Mouse (Mus musculus) limb, embryonic 12.5 days (tissue): ENCODE measurements at regions not wholly inside any gene's neighbourhood (a gene's known extent, or its start where the extent isn't known, plus 50 kb on each side); places are given as distances from the start of the nearest gene placed in this dataset.
A peak's percentile ranks its signal among the peaks of the same experiment; 100 is the strongest.

Experiments
- ATAC-seq: fragments of 200-750 bp; cut with Nextera tagmentation; 2 replicates; pipeline ENCODE4 v1.8.0; 2017; ENCODE audit warnings: low read depth, moderate TSS enrichment; ENCODE audit not compliant: insufficient number of reproducible peaks, insufficient read depth, low FRiP score, low TSS enrichment
- H3K27ac ChIP-seq: fragments of 300-500 bp; sonication (generic); 2 replicates; pipeline ENCODE4 v1.5.1; 2016; ENCODE audit warnings: mild to moderate bottlenecking, moderate library complexity
- H3K27me3 ChIP-seq: fragments of 300-500 bp; sonication (generic); 2 replicates; pipeline ENCODE4 v1.6.1; 2016; ENCODE audit warnings: mild to moderate bottlenecking, moderate library complexity
- H3K36me3 ChIP-seq: fragments of 300-500 bp; sonication (generic); 2 replicates; pipeline ENCODE4 v1.6.1; 2016; ENCODE audit warnings: mild to moderate bottlenecking, moderate library complexity
- H3K4me1 ChIP-seq: fragments of 300-500 bp; sonication (generic); replicated peaks from 2 replicates; pipeline ENCODE4 v1.6.1; 2016
- H3K4me2 ChIP-seq: fragments of 300-500 bp; sonication (generic); 2 replicates; pipeline ENCODE4 v1.6.1; 2016; ENCODE audit warnings: mild to moderate bottlenecking, moderate library complexity
- H3K4me3 ChIP-seq: fragments of 300-500 bp; sonication (generic); replicated peaks from 2 replicates; pipeline ENCODE4 v1.5.1; 2016; ENCODE audit warnings: mild to moderate bottlenecking
- H3K9ac ChIP-seq: fragments of 300-500 bp; sonication (generic); replicated peaks from 2 replicates; pipeline ENCODE4 v1.6.1; 2016; ENCODE audit warnings: mild to moderate bottlenecking, moderate library complexity
- H3K9me3 ChIP-seq: fragments of 300-500 bp; sonication (generic); 2 replicates; pipeline ENCODE4 v1.6.1; 2016; ENCODE audit warnings: mild to moderate bottlenecking, moderate library complexity
- WGBS: fragments of 180-500 bp; shearing (Covaris S2); methylation state at CpG from one replicate; pipeline ENCODE4 v1.1.7; 2016; 5-methylcytosine and 5-hydroxymethylcytosine counted together

DNA sequence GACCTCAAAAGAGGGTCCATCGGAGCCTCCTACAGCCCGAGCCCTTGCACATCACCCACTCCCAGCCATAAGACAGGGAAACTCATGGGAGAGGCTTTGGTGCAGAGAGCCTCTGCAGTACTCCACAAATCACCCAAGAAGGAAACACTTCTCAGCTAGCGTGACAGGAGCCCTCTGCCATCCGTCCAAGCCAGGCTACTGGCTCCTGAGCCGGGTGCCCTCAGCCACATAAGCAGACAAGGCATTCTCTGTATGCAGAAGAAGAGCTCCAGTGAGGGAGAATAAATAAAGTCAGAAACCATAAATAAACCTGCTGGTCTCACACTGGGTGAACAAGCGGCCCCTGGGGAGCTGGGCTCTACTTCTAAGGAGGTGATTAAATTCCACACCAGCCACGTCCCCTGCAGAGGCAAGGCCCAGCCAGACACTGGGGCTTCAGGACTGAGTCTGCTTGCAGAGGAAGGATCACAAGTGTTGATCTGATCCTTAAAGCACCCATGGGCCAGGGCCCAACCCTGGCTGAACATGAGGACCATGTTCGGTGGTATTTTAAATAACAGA lies 243.0 kb upstream of the Mocs1 start:
- no peak overlapping the region for H3K27ac ChIP-seq
- WGBS, result 47% methylated on average over 8 of the region's 8 CpGs
- ATAC-seq, result no peak
- H3K36me3 ChIP-seq, result no peaks in the 10 kb centered on the region
- H3K9ac ChIP-seq, result no peak overlapping the region
- H3K9me3 ChIP-seq, result no peaks in the 10 kb centered on the region
- 0 out of 2 replicates have a peak, but pooled peaks cover 4% of the 10 kb centered on the region for H3K4me1 ChIP-seq
- peaks cover 14% of the 10 kb centered on the region for H3K27me3 ChIP-seq
- no peak overlapping the region for H3K4me3 ChIP-seq
- no peak overlapping the region for H3K4me2 ChIP-seq

DNA sequence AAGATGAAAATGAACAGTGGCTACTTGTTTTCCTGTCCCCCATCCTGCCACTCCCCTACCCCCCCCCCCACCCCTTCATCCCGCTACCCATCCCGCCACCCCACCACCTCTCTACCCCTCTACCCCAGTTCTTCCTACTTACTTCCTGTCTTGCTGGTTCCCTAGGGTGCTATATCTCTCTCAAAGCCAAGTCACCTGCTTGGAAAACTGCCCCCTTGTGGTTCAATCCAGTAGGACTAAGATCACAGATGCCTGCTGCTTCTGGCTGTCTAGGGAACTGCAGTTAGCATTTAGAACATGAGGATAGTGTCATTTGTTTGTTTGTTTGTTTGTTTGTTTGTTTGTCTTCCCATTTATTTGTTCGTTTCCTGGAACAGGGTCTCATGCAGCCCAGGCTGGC lies 238.4 kb upstream of the Mocs1 start:
- H3K27ac ChIP-seq, result no peak overlapping the region
- 50% methylated on average over 3 of the region's 3 CpGs for WGBS
- no peak for ATAC-seq
- H3K36me3 ChIP-seq, result no peaks in the 10 kb centered on the region
- H3K9me3 ChIP-seq, result 0 out of 2 replicates have a peak, but pooled peaks cover 11% of the 10 kb centered on the region
- 0 out of 2 replicates have a peak, but pooled peaks cover 4% of the 10 kb centered on the region for H3K4me1 ChIP-seq
- H3K27me3 ChIP-seq, result no peaks in the 10 kb centered on the region
- H3K9ac ChIP-seq, result no peak overlapping the region
- H3K4me2 ChIP-seq, result no peak overlapping the region
- no peak overlapping the region for H3K4me3 ChIP-seq

DNA sequence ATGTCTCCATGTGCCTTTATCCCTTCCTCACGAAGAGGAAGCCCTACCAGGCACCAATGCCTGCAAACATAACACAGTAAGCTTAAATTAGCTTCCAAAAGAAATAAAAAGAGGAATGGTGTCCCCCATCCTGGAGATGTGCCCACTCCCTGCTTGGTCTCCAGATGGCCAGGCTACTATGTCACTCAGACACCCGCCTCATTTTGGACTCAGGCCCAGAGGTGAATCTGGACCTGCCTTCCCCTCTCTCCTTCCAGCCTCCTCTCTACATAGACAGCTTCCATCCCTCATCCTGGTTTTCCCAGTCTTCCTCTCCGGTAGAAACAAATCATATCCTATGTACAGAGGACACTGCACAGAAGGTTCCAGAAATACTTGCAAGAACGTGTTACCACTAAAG lies 237.8 kb upstream of the Mocs1 start:
- no peak overlapping the region for H3K4me3 ChIP-seq
- no peaks in the 10 kb centered on the region for H3K27me3 ChIP-seq
- no peak overlapping the region for H3K27ac ChIP-seq
- H3K9me3 ChIP-seq, result 0 out of 2 replicates have a peak, but pooled peaks cover 12% of the 10 kb centered on the region
- H3K4me1 ChIP-seq, result 0 out of 2 replicates have a peak, but pooled peaks cover 3% of the 10 kb centered on the region
- no peak for ATAC-seq
- no peak overlapping the region for H3K4me2 ChIP-seq
- H3K36me3 ChIP-seq, result no peaks in the 10 kb centered on the region
- 79% methylated on average over 4 of the region's 4 CpGs for WGBS
- H3K9ac ChIP-seq, result no peak overlapping the region

DNA sequence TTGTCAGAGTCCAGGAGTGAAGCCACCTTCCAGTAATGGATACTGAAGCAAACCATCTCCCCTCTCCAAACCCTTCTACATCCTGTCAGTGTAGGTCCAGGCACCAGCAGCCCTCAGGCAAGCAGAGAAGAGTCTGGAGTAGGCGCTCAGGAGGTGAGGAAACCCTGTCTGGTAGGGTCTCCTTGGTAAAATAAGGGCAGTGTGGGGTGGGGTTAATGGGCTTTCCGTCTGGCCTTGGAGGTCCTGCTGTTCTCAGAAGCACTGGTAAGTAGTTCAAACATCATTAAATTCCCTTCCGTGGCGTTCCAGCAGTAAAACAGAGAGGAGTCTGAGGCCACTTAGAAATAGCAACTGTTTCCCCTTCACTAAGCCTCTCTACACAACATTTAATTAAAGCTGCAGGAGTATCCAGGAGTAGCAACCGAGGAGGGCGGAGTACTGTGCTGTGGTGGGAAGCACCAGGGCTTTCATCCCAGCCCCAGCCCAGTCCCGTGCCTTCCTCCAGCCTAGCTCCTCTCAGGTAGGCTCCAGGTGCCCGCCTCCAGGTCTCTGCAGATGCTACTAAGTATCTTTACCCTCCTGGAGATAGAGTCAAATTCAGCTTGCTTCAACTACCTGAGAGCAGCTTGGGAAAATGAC lies 232.0 kb upstream of the Mocs1 start:
- H3K4me3 ChIP-seq, result no peak overlapping the region
- peaks cover 16% of the 10 kb centered on the region for H3K4me1 ChIP-seq
- no peaks in the 10 kb centered on the region for H3K36me3 ChIP-seq
- peak overlapping the region; percentile 69 for H3K27ac ChIP-seq
- no peak overlapping the region for H3K4me2 ChIP-seq
- peaks cover 15% of the 10 kb centered on the region; the same call in 1 of the 2 replicates for H3K9me3 ChIP-seq
- ATAC-seq, result peak; percentile 76
- no peaks in the 10 kb centered on the region for H3K27me3 ChIP-seq
- H3K9ac ChIP-seq, result no peak overlapping the region
- 25% methylated on average over 8 of the region's 8 CpGs for WGBS

DNA sequence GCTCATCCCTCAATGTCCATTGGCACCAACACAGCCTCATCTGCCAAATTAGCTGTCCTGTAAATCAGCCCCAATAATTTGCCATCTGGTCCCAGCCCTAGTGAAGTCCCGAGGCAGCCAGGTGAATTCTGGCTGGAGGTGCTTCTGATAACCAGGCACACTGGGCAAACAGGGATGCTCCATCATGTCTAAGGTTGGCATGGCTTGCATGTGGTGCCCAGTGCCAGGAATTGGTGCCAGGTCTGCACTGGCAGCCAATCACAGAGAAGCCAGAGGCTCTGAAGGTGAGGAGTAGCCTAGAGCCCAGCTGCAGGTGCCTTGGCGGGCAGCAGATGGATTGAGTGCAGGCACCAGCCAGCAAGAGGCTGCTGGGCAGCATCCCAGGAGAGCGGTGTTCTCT lies 226.7 kb upstream of the Mocs1 start:
- Histone ChIP-seq H3K36me3 (no peaks in the 10 kb centered on the region), H3K27ac (no peak overlapping the region), H3K4me2 (no peak overlapping the region), H3K9me3 (peaks cover 3% of the 10 kb centered on the region; the same call in 1 of the 2 replicates), H3K4me3 (no peak overlapping the region), H3K9ac (no peak overlapping the region), H3K27me3 (no peaks in the 10 kb centered on the region), H3K4me1 (peaks cover 15% of the 10 kb centered on the region)
- ATAC-seq, result no peak
- WGBS, result 90% methylated on average over 3 of the region's 3 CpGs

DNA sequence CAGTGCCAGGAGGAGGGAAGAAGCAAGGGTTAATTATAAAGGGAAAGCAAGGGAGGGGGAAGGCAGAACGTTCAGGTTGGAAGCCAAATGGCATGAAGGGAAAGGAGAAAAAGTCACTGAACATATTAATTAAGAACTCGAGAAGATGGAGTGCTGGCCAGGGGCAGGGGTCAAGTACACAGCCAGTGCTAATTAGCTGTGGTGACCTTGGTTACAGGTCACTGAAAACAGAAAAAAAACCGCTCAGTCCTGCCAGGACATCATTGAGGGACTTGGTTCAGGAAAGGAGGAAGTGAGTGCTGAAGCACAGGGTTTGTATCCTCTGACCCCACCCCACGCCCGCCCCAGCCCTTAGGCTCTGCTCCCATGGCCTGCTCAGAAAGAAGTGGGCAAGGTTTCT lies 223.1 kb upstream of the Mocs1 start:
- no peaks in the 10 kb centered on the region for H3K27me3 ChIP-seq
- no peaks in the 10 kb centered on the region for H3K36me3 ChIP-seq
- H3K27ac ChIP-seq, result no peak overlapping the region
- 0 out of 2 replicates have a peak, but pooled peaks cover 3% of the 10 kb centered on the region for H3K9me3 ChIP-seq
- H3K4me3 ChIP-seq, result no peak overlapping the region
- no peak overlapping the region for H3K9ac ChIP-seq
- WGBS, result 16% methylated on average over 5 of the region's 5 CpGs
- no peak overlapping the region for H3K4me2 ChIP-seq
- peaks cover 14% of the 10 kb centered on the region for H3K4me1 ChIP-seq
- no peak for ATAC-seq

DNA sequence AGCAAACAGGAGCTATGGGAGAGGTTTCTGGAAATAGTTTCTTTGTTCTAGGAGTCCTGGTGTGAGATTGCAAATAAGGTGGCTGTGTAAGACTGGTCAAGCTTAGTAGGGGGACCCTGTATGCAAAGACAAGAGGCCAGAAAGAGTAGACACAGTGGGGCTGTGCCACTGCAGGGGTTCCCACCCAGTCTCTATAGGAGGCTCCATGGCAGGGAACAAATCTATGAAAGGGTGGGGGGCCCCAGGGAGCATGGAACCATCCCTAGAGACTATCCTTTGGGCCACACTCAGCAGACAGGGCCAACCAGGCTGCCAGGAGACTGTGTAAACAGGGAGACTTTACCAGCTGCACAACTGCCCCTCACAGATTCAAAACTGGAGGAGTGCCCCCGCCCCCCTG lies 222.6 kb upstream of the Mocs1 start:
- H3K27ac ChIP-seq, result no peak overlapping the region
- WGBS, result 72% methylated on average over 1 of the region's 1 CpGs
- H3K4me3 ChIP-seq, result no peak overlapping the region
- no peaks in the 10 kb centered on the region for H3K27me3 ChIP-seq
- ATAC-seq, result peak; percentile 52; the same call in 1 of the 2 replicates
- H3K4me2 ChIP-seq, result no peak overlapping the region
- H3K9ac ChIP-seq, result 0 out of 2 replicates have a peak overlapping the region, but pooled peaks have one; percentile 0
- H3K4me1 ChIP-seq, result peaks cover 14% of the 10 kb centered on the region
- H3K9me3 ChIP-seq, result no peaks in the 10 kb centered on the region
- H3K36me3 ChIP-seq, result no peaks in the 10 kb centered on the region

DNA sequence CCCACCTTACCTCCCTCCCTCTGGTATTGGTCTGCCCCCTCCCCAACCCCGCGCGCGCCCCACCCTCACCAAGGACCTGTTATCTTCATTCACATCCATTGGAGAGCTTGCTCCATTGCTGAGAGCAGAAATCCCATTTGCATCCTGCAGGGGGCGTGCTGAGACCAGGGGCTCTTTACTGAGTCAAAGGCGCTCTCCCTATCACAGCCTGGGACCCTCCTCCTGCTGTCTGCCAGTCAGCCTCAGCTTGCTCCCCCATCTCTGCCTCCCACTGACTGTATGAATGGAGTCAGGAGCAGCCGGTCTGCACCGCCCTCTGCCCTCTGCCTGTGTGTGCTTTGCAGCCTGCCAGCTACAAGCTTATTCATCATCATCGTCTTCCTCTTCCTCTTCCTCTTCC lies 221.5 kb upstream of the Mocs1 start:
- Histone ChIP-seq H3K27me3 (no peaks in the 10 kb centered on the region), H3K9ac (no peak overlapping the region), H3K36me3 (no peaks in the 10 kb centered on the region), H3K4me3 (no peak overlapping the region), H3K9me3 (no peaks in the 10 kb centered on the region), H3K4me1 (peaks cover 14% of the 10 kb centered on the region), H3K27ac (no peak overlapping the region), H3K4me2 (no peak overlapping the region)
- WGBS, result 49% methylated on average over 9 of the region's 9 CpGs
- ATAC-seq, result no peak

DNA sequence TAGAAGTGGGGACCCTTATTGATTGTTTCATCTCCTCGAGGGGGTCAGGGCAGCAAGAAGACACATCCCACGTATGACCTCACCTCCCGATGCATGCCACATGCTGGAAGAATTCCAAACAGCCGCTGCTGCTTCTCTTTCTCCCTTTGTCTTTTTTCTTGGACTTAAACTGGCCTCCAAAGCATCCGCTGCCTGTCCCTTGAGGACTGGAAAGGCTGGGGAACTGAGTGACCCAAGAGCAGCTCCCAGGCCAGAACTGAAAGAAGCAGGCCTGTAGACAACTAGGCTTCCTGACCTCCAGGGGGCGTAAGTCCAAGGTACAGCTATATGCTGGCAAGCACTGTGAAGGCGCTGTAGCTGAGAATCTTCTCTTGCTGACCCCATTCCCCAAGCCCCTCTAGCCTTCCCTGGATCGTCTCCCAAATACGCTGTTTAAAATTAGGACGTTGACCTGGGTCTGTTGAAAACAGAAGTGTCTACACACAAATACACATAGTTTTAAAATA lies 219.8 kb upstream of the Mocs1 start:
- Histone ChIP-seq H3K9me3 (no peaks in the 10 kb centered on the region), H3K4me3 (no peak overlapping the region), H3K27me3 (no peaks in the 10 kb centered on the region; the same call in 1 of the 2 replicates), H3K9ac (no peak overlapping the region), H3K4me2 (no peak overlapping the region), H3K4me1 (peaks cover 14% of the 10 kb centered on the region), H3K36me3 (no peaks in the 10 kb centered on the region), H3K27ac (no peak overlapping the region)
- WGBS, result 81% methylated on average over 10 of the region's 10 CpGs
- no peak for ATAC-seq

DNA sequence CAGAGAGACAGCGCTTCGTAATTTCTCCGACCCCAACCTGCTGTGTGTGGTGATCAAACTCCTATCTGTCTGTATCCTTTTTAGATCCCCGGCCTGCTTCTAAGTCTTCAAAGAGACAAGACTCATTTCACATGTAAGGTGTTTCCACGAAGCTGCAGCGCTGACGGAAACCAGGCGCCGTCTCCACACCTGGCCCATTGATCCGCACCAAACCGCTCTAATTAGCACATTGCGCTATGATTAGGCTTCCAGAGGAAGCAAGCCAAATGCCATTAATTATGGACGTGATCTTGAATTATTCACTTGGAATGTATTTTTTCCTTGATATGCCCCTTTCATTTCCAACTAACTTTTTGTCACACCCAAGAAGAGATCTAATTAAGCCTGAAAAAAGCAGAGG lies 215.2 kb upstream of the Mocs1 start:
- H3K4me2 ChIP-seq, result no peak overlapping the region
- H3K4me1 ChIP-seq, result no peaks in the 10 kb centered on the region; the same call in 1 of the 2 replicates
- no peak overlapping the region for H3K9ac ChIP-seq
- 53% methylated on average over 13 of the region's 13 CpGs for WGBS
- no peak overlapping the region for H3K4me3 ChIP-seq
- ATAC-seq, result no peak
- no peaks in the 10 kb centered on the region for H3K9me3 ChIP-seq
- H3K27ac ChIP-seq, result no peak overlapping the region
- H3K36me3 ChIP-seq, result no peaks in the 10 kb centered on the region
- H3K27me3 ChIP-seq, result no peaks in the 10 kb centered on the region; the same call in 1 of the 2 replicates

DNA sequence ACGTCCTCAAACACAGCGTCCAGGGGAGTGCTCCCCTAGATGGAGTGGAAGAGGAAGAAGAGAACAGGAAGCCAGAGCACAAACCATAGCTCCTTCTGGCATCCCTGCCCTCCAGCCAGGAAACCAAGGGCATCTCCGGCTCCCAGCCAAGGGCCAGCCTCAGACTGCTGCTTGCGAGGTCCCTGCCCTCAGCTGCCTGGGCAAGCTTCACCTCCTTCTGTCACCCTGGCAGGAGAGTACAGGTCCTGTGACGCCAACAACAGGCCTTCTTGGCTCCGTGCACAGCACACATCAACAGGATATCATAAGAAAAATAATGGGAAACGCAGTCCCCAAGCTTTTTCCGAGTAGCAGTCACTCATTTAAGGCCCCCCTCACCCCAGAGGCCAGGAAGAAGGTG lies 212.9 kb upstream of the Mocs1 start:
- H3K36me3 ChIP-seq, result no peaks in the 10 kb centered on the region
- H3K4me2 ChIP-seq, result no peak overlapping the region
- no peaks in the 10 kb centered on the region for H3K9me3 ChIP-seq
- no peak for ATAC-seq
- H3K4me3 ChIP-seq, result no peak overlapping the region
- no peak overlapping the region for H3K9ac ChIP-seq
- no peak overlapping the region for H3K27ac ChIP-seq
- 81% methylated on average over 8 of the region's 8 CpGs for WGBS
- H3K27me3 ChIP-seq, result no peaks in the 10 kb centered on the region; the same call in 1 of the 2 replicates
- no peaks in the 10 kb centered on the region; the same call in 1 of the 2 replicates for H3K4me1 ChIP-seq
